Mouse (Mus musculus): ENCODE results near the gene Trim33. TPM values are rescaled to one million over a fixed set of nuclear protein-coding genes. Genes with fewer than 3 reads are reported as not detected.

Trim33 gene
- total and polyA plus RNA-seq, 3 experiments, result 20.2 to 30.4 TPM; not detected in 1

DNA sequence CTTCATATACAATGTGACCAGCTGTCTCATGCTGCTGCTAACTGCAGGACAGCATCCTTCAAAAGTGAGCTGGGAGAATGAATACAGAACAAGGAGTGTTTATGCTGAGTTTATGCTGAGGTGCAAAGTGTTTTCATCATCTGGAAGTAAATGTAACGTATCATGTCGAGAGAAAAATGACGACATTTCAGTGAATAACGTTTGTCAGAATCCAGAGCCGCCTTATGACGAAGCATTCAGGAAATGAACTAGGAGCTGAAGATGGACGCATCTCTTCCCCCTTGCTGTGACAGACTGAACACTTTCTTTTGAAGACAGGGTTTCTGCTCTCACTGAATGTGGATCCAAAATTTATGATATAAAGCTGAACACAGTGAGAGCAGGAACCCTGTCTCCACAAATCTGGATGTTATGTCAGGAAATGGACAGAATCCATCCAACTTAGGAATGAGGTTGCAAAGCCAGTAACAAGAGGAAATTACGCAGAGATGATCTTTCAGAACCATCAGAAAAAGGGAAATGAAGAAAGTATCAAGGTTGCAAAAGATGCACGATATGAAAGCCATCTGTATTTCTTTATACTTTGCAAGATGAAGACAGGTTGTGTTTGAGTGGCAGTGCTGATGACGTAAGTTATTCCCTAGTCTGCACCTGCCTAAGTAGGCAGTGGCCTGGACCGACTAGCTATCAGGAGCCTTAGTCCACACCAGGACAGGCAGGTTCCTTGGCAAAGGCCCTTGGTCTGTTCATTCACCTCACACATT, 85.3 kb downstream of the Trim33 start:
- no peak for DNase-seq (ENCODE audit: low read depth, low spot score)
- Histone ChIP-seq H3K9ac (ENCODE audit: control insufficient read depth, low read depth, low read length, poor library complexity, severe bottlenecking) (no peak overlapping the region), H3K36me3 (ENCODE audit: control insufficient read depth in 1 of 2, insufficient read depth in 2 of 2, low read length in 2 of 2) (no peaks in the 10 kb centered on the region), H3K9me3 (replicated peaks; ENCODE audit: insufficient read depth, low read length) (no peaks in the 10 kb centered on the region), H3K4me3 (ENCODE audit: control insufficient read depth in 1 of 2, insufficient read depth in 1 of 2, low read depth in 2 of 2, low read length in 2 of 2) (no peak overlapping the region), H3K27me3 (ENCODE audit: control insufficient read depth in 1 of 2, insufficient read depth in 2 of 2, low read length in 2 of 2) (peaks cover 0 to 2% of the 10 kb centered on the region in 2 experiments; a peak in 1 of 4 replicates), H3K4me1 (ENCODE audit: control insufficient read depth in 1 of 2, insufficient read depth in 2 of 2, low read length in 2 of 2) (no peaks in the 10 kb centered on the region), H3K79me2 (ENCODE audit: control insufficient read depth, insufficient read depth, low read length, poor library complexity) (no peaks in the 10 kb centered on the region), H3K27ac (ENCODE audit: control insufficient read depth, low read depth, low read length) (no peak overlapping the region)
- TF ChIP-seq NELFE (IDR thresholded peaks at IDR 0.05; ENCODE audit: low read depth, low read length), result no peak
- TF ChIP-seq CHD1 (IDR thresholded peaks at IDR 0.05; ENCODE audit: low read depth, low read length), result no peak
- TF ChIP-seq NRF1 (IDR thresholded peaks at IDR 0.05; ENCODE audit: insufficient read depth, low read depth, low read length, poor library complexity, severe bottlenecking), result no peak
- TF ChIP-seq ZKSCAN1 (IDR thresholded peaks at IDR 0.05; ENCODE audit: low read depth, low read length), result no peak
- no peak for TF ChIP-seq POLR2AphosphoS5 (IDR thresholded peaks at IDR 0.05; ENCODE audit: borderline replicate concordance, low read depth, low read length)
- TF ChIP-seq ZNF384 (IDR thresholded peaks at IDR 0.05; ENCODE audit: low read depth, low read length), result no peak
- no peak for TF ChIP-seq RAD21 (IDR thresholded peaks at IDR 0.05; ENCODE audit: low read depth, low read length)
- TF ChIP-seq MYB (IDR thresholded peaks at IDR 0.05; ENCODE audit: low read depth, low read length), result no peak

DNA sequence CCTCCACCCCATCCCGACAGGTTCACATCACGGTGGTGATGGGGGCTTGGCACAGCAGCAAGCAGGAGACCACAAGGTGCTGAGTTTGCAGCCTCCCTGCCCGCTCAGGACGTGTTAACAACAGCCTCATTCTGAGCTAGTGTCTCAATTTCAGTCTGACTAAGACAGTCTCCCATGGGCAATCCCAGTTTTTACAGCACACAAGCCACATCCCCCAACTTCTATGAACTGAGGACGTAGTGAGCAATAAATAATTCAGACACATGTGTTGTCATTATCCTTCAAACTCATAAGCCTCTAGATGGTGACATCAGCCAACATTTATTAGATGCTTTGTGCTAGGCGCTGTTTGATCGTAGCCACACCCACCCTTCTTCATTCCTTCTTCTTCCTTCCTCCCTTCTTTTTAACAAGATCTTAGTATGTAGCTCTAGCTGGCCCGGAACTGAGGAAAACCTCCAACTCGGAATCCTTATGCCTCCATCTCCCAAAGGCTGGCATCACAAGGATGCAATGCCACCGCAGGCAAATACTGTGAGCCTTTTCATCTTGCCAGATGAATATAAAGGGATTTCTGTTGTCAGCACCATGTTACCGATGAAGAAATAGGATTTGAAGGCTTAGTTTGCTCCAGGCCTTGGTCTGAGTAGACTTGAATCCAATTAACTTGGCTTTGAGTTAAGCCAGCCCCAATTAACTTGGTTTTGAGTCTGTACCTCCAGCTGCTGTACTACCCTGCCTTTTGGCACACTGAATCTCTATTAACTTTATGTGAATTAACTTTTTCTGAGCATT, 88.3 kb downstream of the Trim33 start:
- Histone ChIP-seq H3K9me3 (replicated peaks; ENCODE audit: insufficient read depth, low read length) (no peaks in the 10 kb centered on the region), H3K36me3 (ENCODE audit: control insufficient read depth in 1 of 2, insufficient read depth in 2 of 2, low read length in 2 of 2) (no peaks in the 10 kb centered on the region), H3K4me3 (ENCODE audit: control insufficient read depth in 1 of 2, insufficient read depth in 1 of 2, low read depth in 2 of 2, low read length in 2 of 2) (no peak overlapping the region), H3K9ac (ENCODE audit: control insufficient read depth, low read depth, low read length, poor library complexity, severe bottlenecking) (no peak overlapping the region), H3K27me3 (ENCODE audit: control insufficient read depth in 1 of 2, insufficient read depth in 2 of 2, low read length in 2 of 2) (peaks cover 1 to 2% of the 10 kb centered on the region in 2 experiments; a peak in 2 of 4 replicates), H3K4me1 (ENCODE audit: control insufficient read depth in 1 of 2, insufficient read depth in 2 of 2, low read length in 2 of 2) (no peaks in the 10 kb centered on the region), H3K27ac (ENCODE audit: control insufficient read depth, low read depth, low read length) (no peak overlapping the region), H3K79me2 (ENCODE audit: control insufficient read depth, insufficient read depth, low read length, poor library complexity) (no peaks in the 10 kb centered on the region)
- no peak for DNase-seq (ENCODE audit: low read depth, low spot score)
- no peak for TF ChIP-seq MAFK (IDR thresholded peaks at IDR 0.05; ENCODE audit: borderline replicate concordance, low read depth, low read length)
- no peak for TF ChIP-seq ZMIZ1 (IDR thresholded peaks at IDR 0.05; ENCODE audit: low read depth, low read length)
- TF ChIP-seq TCF12 (IDR thresholded peaks at IDR 0.05; ENCODE audit: low read depth, low read length), result no peak
- no peak for TF ChIP-seq NRF1 (IDR thresholded peaks at IDR 0.05; ENCODE audit: insufficient read depth, low read depth, low read length, poor library complexity, severe bottlenecking)
- TF ChIP-seq ETS1 (IDR thresholded peaks at IDR 0.05; ENCODE audit: low read depth, low read length), result no peak
- no peak for TF ChIP-seq RAD21 (IDR thresholded peaks at IDR 0.05; ENCODE audit: low read depth, low read length)
- TF ChIP-seq MAZ (IDR thresholded peaks at IDR 0.05; ENCODE audit: low read depth, low read length), result no peak
- no peak for TF ChIP-seq GATA1 (IDR thresholded peaks at IDR 0.05; ENCODE audit: low read depth, low read length)
- TF ChIP-seq CHD1 (IDR thresholded peaks at IDR 0.05; ENCODE audit: low read depth, low read length), result no peak
- TF ChIP-seq ZNF384 (IDR thresholded peaks at IDR 0.05; ENCODE audit: low read depth, low read length), result no peak
- TF ChIP-seq HCFC1 (IDR thresholded peaks at IDR 0.05; ENCODE audit: low read depth, low read length), result no peak
- TF ChIP-seq RCOR1 (IDR thresholded peaks at IDR 0.05; ENCODE audit: low read depth, low read length), result no peak
- no peak for TF ChIP-seq MEF2A (IDR thresholded peaks at IDR 0.05; ENCODE audit: extremely low read depth, insufficient replicate concordance, low read depth, low read length, poor library complexity, severe bottlenecking)
- TF ChIP-seq USF1 (IDR thresholded peaks at IDR 0.05; ENCODE audit: low read depth, low read length), result no peak
- no peak for TF ChIP-seq POLR2AphosphoS5 (IDR thresholded peaks at IDR 0.05; ENCODE audit: borderline replicate concordance, low read depth, low read length)
- TF ChIP-seq SMC3 (IDR thresholded peaks at IDR 0.05; ENCODE audit: low read depth, low read length), result no peak
- TF ChIP-seq MYB (IDR thresholded peaks at IDR 0.05; ENCODE audit: low read depth, low read length), result no peak

Measured in MEL (cell line).